Mouse (Mus musculus) common myeloid progenitor, adult 5-6 weeks (primary cell): ENCODE data around the gene Epn1. TPM values are rescaled to one million over a fixed set of nuclear protein-coding genes. Genes with fewer than 3 reads are reported as not detected.

Experiments used
- ATAC-seq: replicated peaks from 2 replicates; pipeline ENCODE4 v1.8.0; 2016; ENCODE audit warnings: low read depth, mild to moderate bottlenecking, moderate TSS enrichment, inconsistent platforms; ENCODE audit not compliant: poor library complexity, severe bottlenecking
- total RNA-seq: library from RNA; stranded (forward); fragments of 200-1000, 187-1606 nt; gene quantifications from 2 replicates; pipeline ENCODE4 v1.2.3, GENCODE M21; 2017

Gene Epn1
- total RNA-seq, 1 experiment from 2014 or later = 53.0 TPM

DNA sequence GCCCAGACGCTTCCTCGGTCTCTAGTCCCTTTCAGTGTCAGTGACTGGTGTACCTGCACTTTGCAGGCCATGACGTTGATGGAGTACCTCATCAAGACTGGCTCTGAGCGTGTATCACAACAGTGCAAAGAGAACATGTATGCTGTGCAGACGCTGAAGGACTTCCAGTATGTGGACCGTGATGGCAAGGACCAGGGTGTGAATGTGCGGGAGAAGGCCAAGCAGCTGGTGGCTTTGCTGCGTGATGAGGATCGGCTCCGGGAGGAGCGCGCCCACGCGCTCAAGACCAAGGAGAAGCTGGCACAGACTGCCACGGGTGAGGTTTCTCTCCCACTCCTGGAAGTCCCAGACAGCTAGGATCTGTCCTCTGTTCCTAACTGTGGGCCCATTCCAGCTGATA is 9.8 kb downstream of the Epn1 start:
- no peak for ATAC-seq

DNA sequence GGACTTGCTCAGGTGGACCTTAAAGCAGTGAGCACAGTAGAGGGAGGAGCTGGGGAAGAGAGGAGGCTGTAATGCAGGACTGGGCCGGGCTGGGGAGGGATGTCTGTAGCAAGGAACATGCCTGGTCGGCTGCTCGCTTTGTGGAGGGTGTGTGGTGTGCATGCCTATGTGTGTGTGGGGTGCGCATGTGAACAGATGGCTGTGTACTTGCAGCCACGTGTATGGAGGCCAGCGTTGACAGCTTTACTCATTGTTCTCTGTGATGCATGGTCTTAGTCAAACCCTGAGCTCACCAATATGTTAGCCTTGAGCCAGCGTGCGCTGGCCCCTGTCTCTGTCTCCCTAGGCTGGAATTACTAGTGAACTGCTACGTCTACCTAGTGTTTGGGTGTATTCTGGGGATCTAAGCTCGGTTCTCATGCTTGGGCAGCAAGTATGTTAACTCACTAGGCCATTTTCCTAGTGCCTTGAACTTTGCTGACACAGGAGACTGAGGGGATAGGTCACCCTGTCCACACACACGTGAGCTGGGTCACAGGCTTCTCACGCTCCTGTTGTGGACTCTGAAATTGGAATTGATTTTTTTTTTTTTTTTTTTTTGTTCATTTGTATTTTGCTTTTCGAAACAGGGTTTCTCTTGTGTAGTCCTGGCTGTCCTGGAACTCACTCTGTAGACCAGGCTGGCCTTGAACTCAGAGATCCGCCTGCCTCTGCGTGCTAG is 11.1 kb downstream of the Epn1 start:
- ATAC-seq = no peak

DNA sequence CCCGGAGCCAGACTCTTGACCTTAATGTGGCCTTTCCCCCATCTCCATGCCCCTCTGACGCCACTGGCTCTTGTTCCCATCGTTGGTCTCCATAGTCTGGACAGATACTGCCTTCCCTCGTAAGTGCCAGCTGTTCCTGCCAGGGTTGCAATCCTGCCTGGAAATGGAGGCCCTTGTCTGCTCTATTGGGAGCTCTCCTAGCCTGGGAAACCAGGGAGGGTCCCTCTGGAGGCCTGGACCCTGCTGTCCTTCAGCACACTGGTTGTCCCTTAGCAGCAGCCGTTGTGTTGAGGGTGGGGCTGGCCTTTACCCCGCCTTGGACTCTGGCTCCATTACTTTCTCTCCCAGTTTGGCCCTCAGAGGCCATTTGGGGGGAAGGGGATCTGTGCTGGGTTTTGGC is 12.3 kb downstream of the Epn1 start:
- ATAC-seq = no peak

DNA sequence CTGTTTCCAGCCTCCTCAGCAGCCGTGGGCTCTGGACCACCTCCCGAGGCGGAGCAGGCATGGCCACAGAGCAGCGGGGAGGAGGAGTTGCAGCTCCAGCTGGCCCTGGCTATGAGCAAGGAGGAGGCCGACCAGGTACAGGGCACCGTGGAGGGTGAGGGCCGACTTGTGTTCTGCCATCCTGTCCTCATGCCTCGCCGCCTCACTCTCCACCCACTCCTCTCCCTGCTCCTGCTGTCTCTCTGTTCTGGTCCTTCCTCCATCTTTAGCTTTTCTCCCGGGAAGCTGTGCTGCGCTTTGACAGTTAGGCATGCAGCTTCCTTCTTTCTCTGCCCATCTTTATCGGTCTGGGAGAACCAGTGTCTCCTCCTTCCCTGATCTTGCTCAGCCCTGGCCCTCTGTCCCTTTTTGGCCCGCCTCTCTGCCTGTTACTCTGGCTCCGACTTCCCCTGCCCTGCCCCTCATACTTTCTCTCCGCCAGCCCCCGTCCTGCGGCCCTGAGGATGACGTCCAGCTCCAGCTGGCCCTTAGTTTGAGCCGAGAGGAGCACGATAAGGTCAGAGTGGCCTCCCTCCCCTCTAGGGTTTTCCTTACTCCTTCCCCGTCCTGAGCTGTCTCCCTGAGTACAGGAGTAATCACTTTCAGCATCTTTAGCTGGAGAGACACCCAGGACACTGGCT is 12.9 kb downstream of the Epn1 start:
- no peak for ATAC-seq

DNA sequence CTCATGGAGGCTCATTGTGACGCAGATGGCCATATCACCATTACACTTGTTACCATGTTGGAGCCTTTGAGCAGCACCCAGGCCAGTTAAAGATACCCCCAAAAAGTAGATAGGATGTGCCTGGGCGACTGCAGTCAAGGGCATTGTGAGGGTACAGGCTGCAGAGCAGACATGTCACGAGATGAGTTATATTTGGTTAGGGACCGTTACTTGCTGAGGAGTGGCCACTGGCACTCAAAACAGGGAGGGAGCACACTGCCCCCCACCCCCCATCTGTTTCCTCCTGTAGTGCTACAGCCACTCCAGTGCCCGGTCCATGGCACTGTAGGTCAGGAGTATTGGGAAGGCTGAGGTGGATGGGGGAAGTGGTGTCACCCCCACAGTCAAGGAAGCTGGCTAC is 18.7 kb downstream of the Epn1 start:
- no peak for ATAC-seq

DNA sequence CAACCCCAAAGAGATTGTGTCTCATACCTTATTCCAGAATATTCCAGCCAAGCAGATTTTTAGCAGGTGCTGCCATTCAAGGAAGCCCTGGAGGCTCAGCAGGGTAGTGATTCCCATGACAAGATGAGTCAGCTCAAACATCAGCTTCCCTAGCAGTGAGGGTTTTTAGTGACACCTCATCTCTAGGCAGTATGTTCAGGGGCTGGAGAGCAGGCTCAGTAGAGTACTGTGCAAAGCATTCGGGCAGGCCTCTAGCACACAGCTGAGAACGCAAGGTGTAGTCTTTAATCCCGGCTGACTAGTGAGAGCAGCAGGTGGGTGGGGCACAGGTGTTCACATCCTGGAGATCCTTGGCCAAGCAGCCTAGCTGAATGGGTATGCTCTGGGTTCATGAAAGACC is 19.8 kb downstream of the Epn1 start:
- no peak for ATAC-seq

DNA sequence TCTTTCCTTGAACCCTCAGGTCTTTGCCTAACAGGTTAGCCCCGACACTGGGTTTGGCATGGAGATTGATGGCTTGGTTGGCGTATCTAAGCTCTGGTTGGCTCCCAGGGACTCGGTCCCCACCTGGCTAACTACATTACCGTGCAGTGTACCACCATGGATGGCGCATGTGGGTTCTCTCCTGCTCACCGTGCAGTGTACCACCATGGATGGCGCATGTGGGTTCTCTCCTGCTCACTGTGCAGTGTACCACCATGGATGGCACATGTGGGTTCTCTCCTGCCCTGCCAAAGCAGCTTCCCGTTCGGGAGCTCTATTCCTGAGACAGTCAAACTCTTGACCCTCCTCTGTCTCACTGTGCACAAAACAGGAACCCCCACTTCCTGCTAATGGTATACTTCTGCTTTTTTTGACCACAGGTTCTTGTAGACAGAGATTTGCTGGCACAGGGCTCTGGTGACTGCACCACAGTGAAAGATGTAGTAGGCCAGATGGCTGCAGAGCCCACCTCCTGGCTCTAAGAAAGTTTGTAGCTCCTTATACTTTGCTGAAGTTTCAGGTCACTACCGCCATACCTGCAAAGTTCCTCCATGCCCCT is 21.1 kb downstream of the Epn1 start:
- peak; percentile 97 for ATAC-seq

DNA sequence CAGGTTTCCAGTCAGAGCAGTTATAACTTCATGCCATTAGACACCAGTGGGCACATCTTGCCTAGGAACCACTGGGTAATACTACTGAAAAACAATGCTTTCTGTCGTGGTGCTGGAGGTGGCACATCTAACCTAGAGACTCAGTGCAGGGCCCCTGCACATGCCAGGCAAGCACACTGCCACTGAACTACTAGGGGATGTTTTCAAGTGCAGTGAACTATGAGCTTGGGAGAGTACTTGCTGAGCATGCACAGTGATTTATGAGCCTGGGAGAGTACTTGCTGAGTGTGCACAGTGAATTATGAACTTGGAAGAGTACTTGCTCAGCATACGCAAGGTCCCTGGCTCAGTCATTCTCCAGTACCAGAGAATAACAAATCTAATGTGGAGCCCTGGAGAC is 22.5 kb downstream of the Epn1 start:
- no peak for ATAC-seq

DNA sequence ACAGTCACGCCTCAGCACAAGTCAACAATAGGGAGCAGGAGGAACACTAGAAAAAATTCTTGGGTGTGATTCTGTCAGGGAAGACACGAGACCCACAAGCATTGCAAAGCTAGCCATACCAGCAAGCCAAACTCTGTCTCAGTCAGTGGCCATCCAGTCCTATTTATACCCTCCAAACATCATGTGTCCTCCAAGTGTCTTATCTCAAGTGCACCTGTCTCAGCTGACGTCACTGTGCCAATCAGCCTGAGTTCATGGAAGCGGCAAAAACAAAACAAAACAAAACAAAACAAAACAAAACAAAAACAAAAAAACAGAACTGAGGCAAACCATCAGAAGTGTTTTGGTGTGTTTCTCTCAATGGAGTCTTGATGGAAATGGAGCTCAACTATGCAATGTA is 28.2 kb downstream of the Epn1 start:
- ATAC-seq = no peak

DNA sequence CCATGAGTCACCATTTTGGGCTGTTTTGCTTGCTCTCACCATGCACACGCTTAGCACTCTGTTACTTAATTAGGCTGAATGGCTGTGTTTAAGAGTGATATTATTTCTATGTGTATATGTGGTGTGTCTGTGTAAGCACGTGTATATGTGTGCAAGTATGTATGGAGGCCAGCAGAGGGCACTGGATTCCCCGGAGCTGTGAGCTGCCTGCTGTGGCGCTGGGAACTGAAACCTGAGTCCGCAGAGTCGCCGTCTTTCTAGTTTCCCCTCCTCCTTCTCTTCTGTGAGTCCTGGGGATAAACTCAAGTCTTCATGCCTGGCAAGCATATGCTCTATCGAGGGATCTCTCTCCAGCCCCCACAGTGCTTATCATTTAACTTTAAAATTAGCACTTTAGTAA is 29.3 kb downstream of the Epn1 start:
- no peak for ATAC-seq

DNA sequence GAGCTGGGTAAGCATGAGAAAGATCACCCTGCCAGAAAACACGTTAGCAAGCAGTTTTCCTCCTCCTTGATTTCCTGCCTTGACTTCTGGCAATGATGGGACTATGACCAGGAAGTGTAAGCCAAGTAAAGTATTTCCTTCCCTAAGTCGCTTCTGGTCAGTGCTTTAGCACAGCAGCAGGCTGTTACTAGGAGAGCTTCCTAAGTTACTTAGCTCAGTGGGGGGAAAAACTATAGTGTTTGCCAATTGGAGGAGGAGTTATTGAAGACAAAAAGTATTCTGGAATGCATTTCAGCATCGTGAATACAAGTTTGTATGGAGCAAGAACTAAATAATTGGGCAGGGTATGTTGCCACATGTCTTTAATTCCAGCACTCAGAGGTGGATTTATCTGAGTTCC is 32.7 kb downstream of the Epn1 start:
- ATAC-seq = no peak

DNA sequence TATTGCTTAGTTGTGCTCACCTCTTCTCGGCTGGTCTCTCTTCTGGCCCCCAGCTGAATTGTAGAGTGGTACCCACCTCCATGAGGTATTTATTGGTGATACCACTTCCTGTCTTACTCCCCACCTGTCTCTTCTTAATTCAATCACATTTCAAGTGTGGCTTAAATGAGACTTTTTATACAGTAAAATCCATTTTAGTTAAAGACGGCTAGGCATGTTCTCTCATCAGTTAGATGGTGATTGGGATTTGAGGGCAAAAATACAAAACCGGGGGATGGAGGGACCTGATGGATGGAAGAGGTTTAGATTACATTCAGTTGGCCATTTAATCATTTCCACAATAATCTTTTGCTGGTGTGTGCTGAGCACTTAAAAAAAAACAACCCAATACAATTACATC is 36.8 kb downstream of the Epn1 start, which contains the start of gene Rfpl4:
TSS of gene Rfpl4 (minus strand) at position 101 of the 400 bp plus-strand sequence.
- ATAC-seq = no peak

DNA sequence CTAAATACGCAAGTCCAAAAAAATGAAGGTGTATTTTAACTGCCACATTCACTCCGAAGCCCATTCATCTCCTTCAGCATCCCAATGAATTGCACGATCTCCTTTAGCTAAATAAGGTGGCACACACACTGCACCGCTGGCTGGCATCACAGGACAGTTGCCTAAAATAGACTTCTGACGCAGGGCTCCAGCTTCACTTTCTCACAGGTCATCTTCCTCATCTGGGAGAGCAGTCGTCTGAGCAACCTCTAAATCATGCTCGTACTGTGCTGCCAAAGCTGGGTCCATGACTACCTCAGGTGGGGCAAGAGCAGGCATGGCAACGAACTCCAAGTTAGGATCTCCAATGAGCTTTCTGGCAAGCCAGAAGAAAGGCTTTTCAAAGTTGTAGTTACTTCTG is 45.0 kb downstream of the Epn1 start:
- no peak for ATAC-seq

DNA sequence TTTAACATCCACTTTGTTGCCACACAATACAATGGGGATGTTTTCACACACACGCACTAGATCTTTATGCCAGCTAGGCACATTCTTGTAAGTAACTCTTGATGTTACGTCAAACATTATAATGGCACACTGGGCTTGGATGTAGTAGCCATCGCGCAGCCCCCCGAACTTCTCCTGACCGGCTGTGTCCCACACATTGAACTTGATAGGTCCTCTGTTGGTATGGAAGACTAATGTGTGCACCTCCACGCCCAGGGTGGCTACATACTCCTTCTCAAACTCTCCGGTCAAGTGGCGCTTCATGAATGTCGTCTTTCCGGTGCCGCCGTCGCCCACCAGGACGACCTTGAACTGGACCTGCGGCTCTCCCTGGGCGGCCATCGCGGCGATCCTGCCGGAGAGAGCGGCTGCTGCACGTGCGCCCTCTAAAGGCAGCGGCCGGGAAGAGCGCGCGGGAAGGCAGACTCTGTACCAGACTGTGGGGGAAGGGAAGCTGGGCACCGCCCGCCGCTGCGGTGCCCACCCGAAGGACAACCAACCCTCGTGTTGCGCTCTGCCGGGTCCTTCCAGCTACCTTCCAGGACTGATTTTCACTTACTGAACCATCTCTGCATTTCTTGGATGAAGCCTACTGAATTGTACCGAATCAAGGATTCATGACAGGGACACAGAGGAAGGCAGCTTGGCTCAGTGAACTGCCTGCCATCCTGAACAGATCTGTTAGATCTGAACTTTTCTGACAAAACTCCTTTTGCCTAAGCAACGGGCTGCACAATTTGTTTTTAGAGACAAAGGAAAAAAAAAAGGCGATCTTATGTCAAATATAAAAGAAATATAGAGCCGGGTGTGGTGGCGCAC is 45.7 kb downstream of the Epn1 start, which contains the start of gene Rasl2-9:
TSS of gene Rasl2-9 (minus strand) at position 402 of the 858 bp plus-strand sequence.
- peak; percentile 100 for ATAC-seq

Other genes with a start within 250 kb of the Epn1 start
- 0.05 TPM in 2 replicates for gene Shisa7, start 235.5 kb upstream of the Epn1 start, total RNA-seq
- gene Isoc2b, start 210.0 kb upstream of the Epn1 start, total RNA-seq = 8.0 and 70.9 TPM in 2 replicates
- 3.8 and 6.5 TPM in 2 replicates for gene Isoc2a, start 203.1 kb upstream of the Epn1 start, total RNA-seq
- not detected in 2 replicates for gene Gm36210, start 173.7 kb upstream of the Epn1 start, total RNA-seq
- gene Zfp628, start 165.0 kb upstream of the Epn1 start, total RNA-seq = 2.4 and 3.2 TPM in 2 replicates
- gene Nat14, start 158.2 kb upstream of the Epn1 start, total RNA-seq = 0.32 TPM in 1 of 2 replicates, not detected in the other
- gene Ssc5d, start 154.4 kb upstream of the Epn1 start, total RNA-seq = not detected in 2 replicates
- gene Sbk2, start 115.8 kb upstream of the Epn1 start, total RNA-seq = not detected in 2 replicates
- gene Sbk3, start 109.1 kb upstream of the Epn1 start, total RNA-seq = 0.19 TPM in 1 of 2 replicates, not detected in the other
- 4.1 and 8.3 TPM in 2 replicates for gene Zfp579, start 84.1 kb upstream of the Epn1 start, total RNA-seq
- gene Zfp524, start 65.8 kb upstream of the Epn1 start, total RNA-seq = 2.2 and 7.4 TPM in 2 replicates
- gene Fiz1, start 65.5 kb upstream of the Epn1 start, total RNA-seq = 20.0 and 21.1 TPM in 2 replicates
- not detected in 2 replicates for gene Gm44973, start 64.7 kb upstream of the Epn1 start, total RNA-seq
- gene Zfp865, start 59.9 kb upstream of the Epn1 start, total RNA-seq = 9.5 and 14.3 TPM in 2 replicates
- gene Ccdc106, start 59.7 kb upstream of the Epn1 start, total RNA-seq = 0.14 and 1.1 TPM in 2 replicates
- 2.5 TPM in 1 of 2 replicates, not detected in the other for gene 4632433K11Rik, start 46.1 kb upstream of the Epn1 start, total RNA-seq
- 2.7 and 2.9 TPM in 2 replicates for gene Zfp784, start 41.8 kb upstream of the Epn1 start, total RNA-seq
- 1.8 and 3.6 TPM in 2 replicates for gene Zfp580, start 28.7 kb upstream of the Epn1 start, total RNA-seq
- 220 and 260 TPM in 2 replicates for gene U2af2, start 18.1 kb upstream of the Epn1 start, total RNA-seq
- not detected in 2 replicates for gene Rfpl4, start 36.7 kb downstream of the Epn1 start, total RNA-seq
- not detected in 2 replicates for gene Rasl2-9, start 45.7 kb downstream of the Epn1 start, total RNA-seq
- not detected in 2 replicates for gene Vmn1r55, start 69.4 kb downstream of the Epn1 start, total RNA-seq
- gene Vmn1r56, start 116.5 kb downstream of the Epn1 start, total RNA-seq = not detected in 2 replicates
- gene Vmn1r57, start 138.3 kb downstream of the Epn1 start, total RNA-seq = not detected in 2 replicates